Mouse (Mus musculus) midbrain, embryonic 16.5 days (tissue): ENCODE data around the gene Hamp. TPM values are rescaled to one million over a fixed set of nuclear protein-coding genes. Genes with fewer than 3 reads are reported as not detected.

Source experiments
- ATAC-seq: fragments of 200-750 bp; cut with Nextera tagmentation; 2 replicates; pipeline ENCODE4 v1.8.0; 2017; ENCODE audit warnings: moderate TSS enrichment
- H3K27ac ChIP-seq: fragments of 300-500 bp; sonication (generic); 2 replicates; pipeline ENCODE4 v1.5.1; 2014; ENCODE audit warnings: mild to moderate bottlenecking, low read length, mixed read lengths
- H3K27me3 ChIP-seq: fragments of 300-500 bp; sonication (generic); 2 replicates; pipeline ENCODE4 v1.6.1; 2014; ENCODE audit warnings: low read depth, low read length, mixed read lengths; ENCODE audit not compliant: control insufficient read depth, insufficient read depth
- H3K36me3 ChIP-seq: fragments of 300-500 bp; sonication (generic); 2 replicates; pipeline ENCODE4 v1.6.1; 2014; ENCODE audit warnings: mild to moderate bottlenecking, low read length, moderate library complexity, mixed read lengths; ENCODE audit not compliant: control insufficient read depth, insufficient read depth
- H3K4me1 ChIP-seq: fragments of 300-500 bp; sonication (generic); 2 replicates; pipeline ENCODE4 v1.6.1; 2014; ENCODE audit warnings: mild to moderate bottlenecking, low read length, mixed read lengths; ENCODE audit not compliant: control insufficient read depth, insufficient read depth
- H3K4me2 ChIP-seq: fragments of 300-500 bp; sonication (generic); 2 replicates; pipeline ENCODE4 v1.6.1; 2014; ENCODE audit warnings: mild to moderate bottlenecking, low read length, mixed read lengths
- H3K4me3 ChIP-seq: fragments of 300-500 bp; sonication (generic); 2 replicates; pipeline ENCODE4 v1.5.1; 2014; ENCODE audit warnings: low read depth, mild to moderate bottlenecking, low read length, moderate library complexity, mixed read lengths
- H3K9ac ChIP-seq: fragments of 300-500 bp; sonication (generic); 2 replicates; pipeline ENCODE4 v1.6.1; 2014; ENCODE audit warnings: low read depth, low read length, mixed read lengths
- H3K9me3 ChIP-seq: fragments of 300-500 bp; sonication (generic); replicated peaks from 2 replicates; pipeline ENCODE4 v1.6.1; 2014; ENCODE audit warnings: mild to moderate bottlenecking, low read length, mixed read lengths; ENCODE audit not compliant: control insufficient read depth, poor library complexity, severe bottlenecking
- WGBS: fragments of 180-500 bp; shearing (Covaris S2); extraction: QIAGEN DNeasy Blood & Tissue Kit; methylation state at CpG from one replicate; pipeline ENCODE4 v1.1.7; 2014; 5-methylcytosine and 5-hydroxymethylcytosine counted together
- polyA plus RNA-seq: library from polyadenylated mRNA; unstranded; fragments of >200 nt; fragmentation: Nextera tagmentation; extraction: Ambion mirVana; gene quantifications from 2 replicates; pipeline ENCODE4 v1.2.1, GENCODE M21; 2015

The Hamp gene
- polyA plus RNA-seq, 1 experiment from 2014 or later: not detected

GRCm38 (mm10) chr7:30904042-30904441 lies 39.8 kb downstream of the Hamp start:
- H3K36me3 ChIP-seq: no peaks in the 10 kb centered on the region
- H3K4me2 ChIP-seq: no peak overlapping the region
- no peak overlapping the region for H3K27ac ChIP-seq
- WGBS: 67% methylated on average over 4 of the region's 4 CpGs
- H3K27me3 ChIP-seq: peaks cover 6% of the 10 kb centered on the region
- no peaks in the 10 kb centered on the region for H3K9me3 ChIP-seq
- H3K4me3 ChIP-seq: no peak overlapping the region
- no peak for ATAC-seq
- peaks cover 4% of the 10 kb centered on the region; the same call in 1 of the 2 replicates for H3K4me1 ChIP-seq
- no peak overlapping the region for H3K9ac ChIP-seq

DNA sequence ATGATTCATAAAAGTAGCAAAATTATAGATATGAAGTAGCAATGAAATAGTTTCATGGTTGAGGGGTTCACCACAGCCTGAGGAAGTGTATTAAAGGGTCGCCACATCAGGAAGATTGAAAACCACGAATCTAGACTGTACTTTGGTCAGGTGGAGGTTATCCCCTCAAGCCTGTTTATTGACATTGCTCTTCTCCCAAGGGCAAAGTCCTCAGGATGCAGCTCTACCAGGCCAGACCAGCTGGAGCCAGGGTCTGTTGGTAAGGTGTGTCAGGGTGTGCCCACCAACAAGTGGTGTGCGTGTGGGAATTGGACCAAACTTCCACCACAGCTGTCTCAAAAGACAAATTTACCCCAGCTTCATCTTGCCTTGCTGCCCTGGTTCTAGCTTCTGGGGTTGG lies 48.6 kb downstream of the Hamp start:
- no peaks in the 10 kb centered on the region for H3K27me3 ChIP-seq
- WGBS: 88% methylated on average over 3 of the region's 3 CpGs
- no peak overlapping the region for H3K4me2 ChIP-seq
- no peaks in the 10 kb centered on the region for H3K36me3 ChIP-seq
- H3K4me3 ChIP-seq: no peak overlapping the region
- no peaks in the 10 kb centered on the region for H3K4me1 ChIP-seq
- no peaks in the 10 kb centered on the region for H3K9me3 ChIP-seq
- H3K9ac ChIP-seq: no peak overlapping the region
- no peak for ATAC-seq
- no peak overlapping the region for H3K27ac ChIP-seq

DNA sequence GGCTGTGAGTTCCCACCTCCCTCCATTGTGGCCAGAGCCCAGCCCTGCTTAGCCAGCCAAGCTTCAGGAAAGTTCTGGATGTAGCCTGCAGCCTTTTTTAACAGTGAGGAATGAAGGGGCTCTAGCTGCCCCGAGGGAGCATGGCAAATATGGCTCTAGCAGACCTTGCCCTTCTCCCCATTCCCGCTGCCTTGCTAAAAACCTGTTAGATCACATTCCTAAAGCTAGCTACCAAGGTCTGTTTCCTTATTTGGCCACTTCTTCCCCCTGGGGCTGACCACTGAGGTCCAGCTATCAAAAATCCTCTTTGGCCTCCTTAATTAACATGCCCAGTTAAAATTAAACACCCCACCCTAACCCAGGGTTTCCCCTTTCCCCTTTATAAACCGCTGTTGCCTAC lies 51.3 kb downstream of the Hamp start:
- Histone ChIP-seq H3K27ac (no peak overlapping the region), H3K4me1 (no peaks in the 10 kb centered on the region), H3K4me2 (no peak overlapping the region), H3K9ac (no peak overlapping the region), H3K4me3 (no peak overlapping the region), H3K27me3 (no peaks in the 10 kb centered on the region), H3K36me3 (no peaks in the 10 kb centered on the region), H3K9me3 (no peaks in the 10 kb centered on the region)
- ATAC-seq: no peak
- 71% methylated on average over 3 of the region's 3 CpGs for WGBS

Other genes with a start within 250 kb of the Hamp start
- gene 2200002J24Rik, start 245.1 kb downstream of the Hamp start, polyA plus RNA-seq: not detected in 2 replicates
- 1.2 and 2.2 TPM in 2 replicates for gene Atp4a, start 231.8 kb downstream of the Hamp start, polyA plus RNA-seq
- gene Tmem147, start 214.5 kb downstream of the Hamp start, polyA plus RNA-seq: 233 and 254 TPM in 2 replicates
- gene Gapdhs, start 200.4 kb downstream of the Hamp start, polyA plus RNA-seq: 1.1 and 1.7 TPM in 2 replicates
- gene Sbsn, start 192.6 kb downstream of the Hamp start, polyA plus RNA-seq: 1.6 and 2.0 TPM in 2 replicates
- gene Dmkn, start 180.3 kb downstream of the Hamp start, polyA plus RNA-seq: 2.8 and 3.6 TPM in 2 replicates
- not detected in 2 replicates for gene Krtdap, start 156.1 kb downstream of the Hamp start, polyA plus RNA-seq
- 0.13 TPM in 1 of 2 replicates, not detected in the other for gene Ffar2, start 120.3 kb downstream of the Hamp start, polyA plus RNA-seq
- gene Ffar3, start 87.9 kb downstream of the Hamp start, polyA plus RNA-seq: not detected in 2 replicates
- gene Ffar1, start 82.5 kb downstream of the Hamp start, polyA plus RNA-seq: not detected in 2 replicates
- gene Cd22, start 63.7 kb downstream of the Hamp start, polyA plus RNA-seq: 0.06 TPM in 1 of 2 replicates, not detected in the other
- gene Mag, start 29.2 kb downstream of the Hamp start, polyA plus RNA-seq: 4.5 and 4.7 TPM in 2 replicates
- not detected in 2 replicates for gene Hamp2, start 19.4 kb downstream of the Hamp start, polyA plus RNA-seq
- 28.6 and 29.6 TPM in 2 replicates for gene Usf2, start 12.8 kb upstream of the Hamp start, polyA plus RNA-seq
- 16.7 and 19.0 TPM in 2 replicates for gene Lsr, start 29.4 kb upstream of the Hamp start, polyA plus RNA-seq
- gene Fam187b, start 29.8 kb upstream of the Hamp start, polyA plus RNA-seq: 0.60 and 0.84 TPM in 2 replicates
- 19.0 and 24.4 TPM in 2 replicates for gene Fxyd5, start 98.4 kb upstream of the Hamp start, polyA plus RNA-seq
- gene Fxyd7, start 107.4 kb upstream of the Hamp start, polyA plus RNA-seq: 188 and 270 TPM in 2 replicates
- 11.2 and 17.3 TPM in 2 replicates for gene Fxyd1, start 113.2 kb upstream of the Hamp start, polyA plus RNA-seq
- gene Lgi4, start 115.3 kb upstream of the Hamp start, polyA plus RNA-seq: 0.15 and 0.35 TPM in 2 replicates
- not detected in 2 replicates for gene Fxyd3, start 132.7 kb upstream of the Hamp start, polyA plus RNA-seq
- gene Hpn, start 171.3 kb upstream of the Hamp start, polyA plus RNA-seq: 0.21 TPM in 1 of 2 replicates, not detected in the other
- 7.4 and 12.2 TPM in 2 replicates for gene Scn1b, start 183.0 kb upstream of the Hamp start, polyA plus RNA-seq
- gene Gramd1a, start 211.9 kb upstream of the Hamp start, polyA plus RNA-seq: 239 and 246 TPM in 2 replicates